Mouse (Mus musculus) right cerebral cortex, postnatal 10 days (tissue): ENCODE results near the gene Arfgap3.
"Not testable (repeated sequence)": the region's sequence is repeated elsewhere in the genome, so short reads cannot be mapped to it uniquely, and the experiment has no call there.

Experiments used
- DNase-seq, 2 experiments: peaks; one replicate each; pipeline ENCODE4 v3.0.0; 2021; ENCODE audit warnings: low spot score in 2 of 2

Arfgap3 gene

GRCm38 (mm10) chr15:83344956-83345355 lies 5.1 kb downstream of the Arfgap3 start:
- DNase-seq, result no peak

- no peak for DNase-seq
Measured at GRCm38 (mm10) chr15:83344157-83344556, 5.9 kb downstream of the Arfgap3 start.

- no peak for DNase-seq
Measured at GRCm38 (mm10) chr15:83338908-83339307, 11.1 kb downstream of the Arfgap3 start.

- DNase-seq, result no peak
Measured at GRCm38 (mm10) chr15:83337903-83338870, 11.9 kb downstream of the Arfgap3 start.

GRCm38 (mm10) chr15:83332373-83332772 lies 17.7 kb downstream of the Arfgap3 start:
- DNase-seq, result no peak

- DNase-seq, result no peak
Measured at GRCm38 (mm10) chr15:83328952-83329351, 21.1 kb downstream of the Arfgap3 start.

GRCm38 (mm10) chr15:83323071-83323470 lies 27.0 kb downstream of the Arfgap3 start:
- DNase-seq, result no peak

GRCm38 (mm10) chr15:83314914-83315313 lies 35.1 kb downstream of the Arfgap3 start:
- no peak for DNase-seq

GRCm38 (mm10) chr15:83309878-83310277 lies 40.2 kb downstream of the Arfgap3 start:
- no peak for DNase-seq

GRCm38 (mm10) chr15:83308708-83309107 lies 41.3 kb downstream of the Arfgap3 start:
- not testable (repeated sequence) for DNase-seq

- DNase-seq, result no peak
Measured at GRCm38 (mm10) chr15:83306181-83306580, 43.9 kb downstream of the Arfgap3 start.

- no peak for DNase-seq
Measured at GRCm38 (mm10) chr15:83305192-83305921, 44.7 kb downstream of the Arfgap3 start.

- no peak for DNase-seq
Measured at GRCm38 (mm10) chr15:83304804-83305191, 45.2 kb downstream of the Arfgap3 start.

GRCm38 (mm10) chr15:83303656-83304484 lies 46.2 kb downstream of the Arfgap3 start:
- DNase-seq, result no peak

- DNase-seq, result no peak
Measured at GRCm38 (mm10) chr15:83299916-83300582, 50.0 kb downstream of the Arfgap3 start.

- no peak for DNase-seq
Measured at GRCm38 (mm10) chr15:83299450-83299849, 50.6 kb downstream of the Arfgap3 start.

GRCm38 (mm10) chr15:83298810-83299209 lies 51.2 kb downstream of the Arfgap3 start:
- no peak for DNase-seq

- no peak for DNase-seq
Measured at GRCm38 (mm10) chr15:83298313-83298712, 51.7 kb downstream of the Arfgap3 start.

- no peak for DNase-seq
Measured at GRCm38 (mm10) chr15:83296771-83297311, 53.2 kb downstream of the Arfgap3 start.

GRCm38 (mm10) chr15:83296050-83296449 lies 54.0 kb downstream of the Arfgap3 start:
- DNase-seq, result no peak

GRCm38 (mm10) chr15:83294954-83295353 lies 55.1 kb downstream of the Arfgap3 start:
- no peak for DNase-seq
